8 mouse cellular contexts compared by ENCODE assay signal in genomic region chr13:53463037-53463436, GRCm38 (mm10). TPM values are rescaled to one million over a fixed set of nuclear protein-coding genes. Genes with fewer than 3 reads are reported as not detected.
DNase-seq lines count a peak whose midpoint lies in the region; ATAC-seq lines count a peak whose summit lies in the region.
"Had no signal": no experiment of that assay in that cellular context is flagged by ENCODE, and none has a peak within 500 bp of the region (broad histone marks: within the 10 kb centered on the region; RNA-seq: fewer than 3 reads in every experiment).

No protein-coding gene starts in this region.

- no peak for DNase-seq in heart, postnatal 25 days (ENCODE audit: low spot score)
- peak; percentile 52 for DNase-seq in embryo, embryonic 11 days
- DNase-seq in left cerebral cortex, postnatal 4 days, result no peak
- DNase-seq in left cerebral cortex, adult 8-10 months (ENCODE audit: low spot score in 2 of 2), result no peak

- 9% methylated on average over 7 of the region's 7 CpGs for WGBS in heart, embryonic 15.5 days
- 0% methylated on average over 7 of the region's 7 CpGs for WGBS in midbrain, embryonic 13.5 days

- intact Hi-C loops in heart, postnatal 25 days (cut with DNase I), result loop anchor here (5.0 kb wide), 3 partner anchors 129 to 299 kb away; no protein-coding TSS in a partner anchor
- intact Hi-C loops in left cerebral cortex, postnatal 4 days (cut with DNase I), result loop anchor here (10.0 kb wide), 1 partner anchor 132 kb away; no protein-coding TSS in a partner anchor

- H3K36me3 ChIP-seq in heart, embryonic 15.5 days, result no peaks in the 10 kb centered on the region
- H3K36me3 ChIP-seq in midbrain, embryonic 13.5 days, result no peaks in the 10 kb centered on the region
- H3K36me3 ChIP-seq: liver, embryonic 15.5 days had no signal

- H3K4me1 ChIP-seq in heart, embryonic 15.5 days (replicated peaks), result peaks cover 27% of the 10 kb centered on the region
- peaks cover 34% of the 10 kb centered on the region for H3K4me1 ChIP-seq in midbrain, embryonic 13.5 days (replicated peaks)
- H3K4me1 ChIP-seq: liver, embryonic 15.5 days had no signal

- H3K9me3 ChIP-seq in heart, embryonic 15.5 days (replicated peaks), result no peaks in the 10 kb centered on the region
- H3K9me3 ChIP-seq in midbrain, embryonic 13.5 days, result no peaks in the 10 kb centered on the region
- H3K9me3 ChIP-seq: liver, embryonic 15.5 days had no signal

- no peak overlapping the region for H3K27ac ChIP-seq in heart, embryonic 15.5 days
- H3K27ac ChIP-seq in midbrain, embryonic 13.5 days, result no peak overlapping the region
- H3K27ac ChIP-seq: liver, embryonic 15.5 days had no signal

- no peak overlapping the region for H3K9ac ChIP-seq in heart, embryonic 15.5 days
- H3K9ac ChIP-seq in midbrain, embryonic 13.5 days (replicated peaks), result no peak overlapping the region
- H3K9ac ChIP-seq: liver, embryonic 15.5 days had no signal

- ATAC-seq in heart, embryonic 15.5 days (replicated peaks; ENCODE audit: insufficient number of reproducible peaks, insufficient read depth, low FRiP score, low read depth), result no peak
- peak; percentile 25; the same call in 1 of the 2 replicates for ATAC-seq in granulocyte monocyte progenitor cell, adult 5-6 weeks (replicated peaks; ENCODE audit: poor library complexity, severe bottlenecking)
- no peak for ATAC-seq in midbrain, embryonic 13.5 days

- peaks cover 86% of the 10 kb centered on the region for H3K27me3 ChIP-seq in heart, embryonic 15.5 days
- H3K27me3 ChIP-seq in midbrain, embryonic 13.5 days, result peaks cover 97% of the 10 kb centered on the region

- peak overlapping the region; percentile 70 for H3K4me2 ChIP-seq in heart, embryonic 15.5 days
- H3K4me2 ChIP-seq in midbrain, embryonic 13.5 days (replicated peaks), result peak overlapping the region; percentile 55

- peak overlapping the region; percentile 44 for H3K4me3 ChIP-seq in heart, embryonic 15.5 days
- no peak overlapping the region; the same call in 1 of the 2 replicates for H3K4me3 ChIP-seq in midbrain, embryonic 13.5 days (replicated peaks)

RNA-seq across cellular contexts. Expression of gene Msx2, which starts 9.8 kb away (rescaled TPM):
- 2.4 TPM in 2 replicates for polyA plus RNA-seq in heart, embryonic 15.5 days (2015; fragmentation: Nextera tagmentation; extraction: Ambion mirVana)
- total RNA-seq in heart, postnatal 25 days (2021), result under 1 TPM; 0.59 to 0.91 TPM
- not detected in 2 replicates for total RNA-seq in granulocyte monocyte progenitor cell, adult 5-6 weeks (2014; fragmentation: Nextera tagmentation)
- not detected in 2 replicates for total RNA-seq in granulocyte monocyte progenitor cell, adult 5-6 weeks (2017)
- 1.6 TPM in 2 replicates for polyA plus RNA-seq in midbrain, embryonic 13.5 days (2015; fragmentation: Nextera tagmentation; extraction: Ambion mirVana)
- under 1 TPM; 0.60 to 0.74 TPM for total RNA-seq in left cerebral cortex, postnatal 4 days (2021)
- under 1 TPM in 3 of 4 experiments, not detected in 1; 0.25 to 0.34 (median 0.26) TPM for total RNA-seq in left cerebral cortex, adult 8-10 months (2022)
- polyA plus RNA-seq: liver, embryonic 15.5 days had no signal
